Mouse (Mus musculus) embryonic fibroblast, embryonic 13.5 days (primary cell): ENCODE results near the gene Fabp3.

Source experiments
- CTCF ChIP-seq: IDR thresholded peaks from 2 replicates; pipeline ENCODE4 v1.5.1; 2011; ENCODE audit warnings: mild to moderate bottlenecking, control low read depth, low read length, moderate library complexity, borderline replicate concordance; ENCODE audit not compliant: insufficient read depth
- POLR2A ChIP-seq: IDR thresholded peaks from 2 replicates; pipeline ENCODE4 v1.6.1; 2011; ENCODE audit warnings: low read depth, mild to moderate bottlenecking, control low read depth, low read length, moderate library complexity

- no peak for TF ChIP-seq CTCF
- no peak for TF ChIP-seq POLR2A
Measured at GRCm38 (mm10) chr4:130360238-130360590, 51.8 kb downstream of the Fabp3 start.
